Mouse (Mus musculus): ENCODE data around the gene Tmem169. TPM values are rescaled to one million over a fixed set of nuclear protein-coding genes. Genes with fewer than 3 reads are reported as not detected.

Tmem169 gene
- polyA plus RNA-seq, 1 experiment = 0.89 TPM

DNA sequence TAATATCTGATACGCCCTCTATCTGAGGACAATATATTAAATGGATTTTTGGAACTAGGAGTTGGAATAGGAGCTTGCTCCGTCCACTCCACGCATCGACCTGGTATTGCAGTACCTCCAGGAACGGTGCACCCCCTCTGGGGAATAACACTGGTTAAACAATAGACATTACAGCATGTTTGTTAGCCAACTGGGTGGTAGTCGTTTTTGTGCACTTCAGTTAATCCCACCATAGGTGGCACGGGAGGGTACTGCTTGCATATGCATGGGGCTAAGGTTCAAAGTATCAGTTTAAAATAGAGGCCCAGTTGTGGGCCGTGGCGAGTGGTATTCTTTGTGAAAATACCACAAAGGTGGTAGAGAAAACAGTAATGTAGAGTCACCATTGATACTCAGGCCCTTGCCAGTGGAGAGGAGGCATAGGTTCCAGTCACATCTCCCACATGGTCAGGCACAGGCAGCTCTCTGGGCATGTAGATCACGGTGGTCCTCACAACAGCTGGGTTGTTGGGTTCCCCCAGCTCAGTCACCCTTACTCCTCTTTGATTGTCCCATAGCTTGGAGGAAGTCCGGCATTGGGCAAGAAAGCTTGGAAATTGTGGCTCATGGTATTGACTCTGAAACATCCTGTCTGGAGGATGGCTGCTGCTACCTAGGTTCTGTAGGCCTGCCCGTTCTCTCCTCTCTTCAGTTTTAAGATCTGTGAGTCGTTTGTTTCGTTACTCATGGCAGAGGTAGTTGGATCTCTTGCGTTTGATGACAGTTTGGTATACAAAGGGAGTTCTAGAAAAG lies 28.9 kb upstream of the Tmem169 start:
- Histone ChIP-seq H3K4me1 (replicated peaks; ENCODE audit: control insufficient read depth, insufficient read depth, low read length) (peaks cover 9% of the 10 kb centered on the region), H3K27me3 (ENCODE audit: control insufficient read depth, insufficient read depth, low read length) (no peaks in the 10 kb centered on the region), H3K36me3 (ENCODE audit: control insufficient read depth, insufficient read depth, low read length) (no peaks in the 10 kb centered on the region), H3K27ac (ENCODE audit: control insufficient read depth, insufficient read depth, low read length) (peak overlapping the region; percentile 4; the same call in 1 of the 2 replicates), H3K4me3 (ENCODE audit: control insufficient read depth, insufficient read depth, low read length) (peak overlapping the region; percentile 59)
- DNase-seq = peak; percentile 30
- WGBS = 20% methylated on average over 15 of the region's 15 CpGs
- TF ChIP-seq CTCF (IDR thresholded peaks at IDR 0.05; ENCODE audit: borderline replicate concordance, control insufficient read depth, extremely low read depth, insufficient read depth, low read length, poor library complexity) (no peak), POLR2A (IDR thresholded peaks at IDR 0.05; ENCODE audit: control insufficient read depth, extremely low read depth, insufficient read depth, low read length, poor library complexity) (no peak)

- TF ChIP-seq POLR2A (IDR thresholded peaks at IDR 0.05; ENCODE audit: control insufficient read depth, extremely low read depth, insufficient read depth, low read length, poor library complexity) = no peak
- no peak for TF ChIP-seq CTCF (IDR thresholded peaks at IDR 0.05; ENCODE audit: borderline replicate concordance, control insufficient read depth, extremely low read depth, insufficient read depth, low read length, poor library complexity)
- peaks cover 9% of the 10 kb centered on the region for H3K4me1 ChIP-seq (replicated peaks; ENCODE audit: control insufficient read depth, insufficient read depth, low read length)
- DNase-seq = no peak
- no peaks in the 10 kb centered on the region for H3K36me3 ChIP-seq (ENCODE audit: control insufficient read depth, insufficient read depth, low read length)
- WGBS = 79% methylated on average over 11 of the region's 11 CpGs
- no peaks in the 10 kb centered on the region for H3K27me3 ChIP-seq (ENCODE audit: control insufficient read depth, insufficient read depth, low read length)
- H3K4me3 ChIP-seq (ENCODE audit: control insufficient read depth, insufficient read depth, low read length) = no peak overlapping the region
- H3K27ac ChIP-seq (ENCODE audit: control insufficient read depth, insufficient read depth, low read length) = peak overlapping the region; percentile 31; the same call in 1 of the 2 replicates
Observed at GRCm38 (mm10) chr1:72255854-72256175, 28.4 kb upstream of the Tmem169 start.

DNA sequence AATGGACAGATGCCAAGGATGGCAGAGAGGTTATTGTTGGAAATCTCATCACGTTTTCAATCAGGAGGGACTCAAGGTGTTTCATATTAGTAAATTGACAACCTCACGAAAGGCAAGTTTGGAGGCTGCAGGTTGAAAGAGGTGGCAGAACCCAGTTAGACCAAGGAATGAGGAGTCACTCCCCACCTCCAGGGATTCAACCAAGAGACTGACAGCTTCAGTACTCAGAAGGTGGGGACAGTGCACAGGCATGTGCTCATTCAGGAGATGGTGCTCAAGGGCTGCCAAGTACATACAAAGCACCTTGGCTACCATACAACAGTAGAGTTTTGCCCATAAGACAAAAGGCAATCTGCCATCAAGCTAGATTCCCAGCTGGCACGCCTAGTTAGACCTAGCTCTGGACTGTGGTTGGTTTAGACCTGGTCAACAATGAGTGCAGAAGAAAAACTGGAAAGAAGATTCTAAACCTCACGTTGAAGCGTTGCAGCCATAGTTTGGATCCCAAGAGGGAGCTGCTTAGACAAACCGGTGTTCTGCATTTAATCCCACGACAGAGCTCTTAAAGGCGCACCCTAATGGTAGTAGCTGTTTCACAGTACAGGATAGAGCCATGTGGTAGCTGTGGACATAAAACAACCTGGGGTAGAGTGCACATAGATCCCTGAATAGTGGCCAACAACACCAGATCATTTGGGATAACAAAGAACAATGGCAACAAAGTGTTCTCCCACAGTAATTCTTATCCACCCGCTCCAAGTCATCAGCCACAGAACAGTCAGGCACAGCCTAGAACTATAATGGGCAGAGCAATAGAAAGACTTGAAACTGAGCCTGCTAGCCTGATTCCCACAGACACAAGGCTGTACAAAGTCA lies 27.6 kb upstream of the Tmem169 start:
- no peak for DNase-seq
- TF ChIP-seq CTCF (IDR thresholded peaks at IDR 0.05; ENCODE audit: borderline replicate concordance, control insufficient read depth, extremely low read depth, insufficient read depth, low read length, poor library complexity) (no peak), POLR2A (IDR thresholded peaks at IDR 0.05; ENCODE audit: control insufficient read depth, extremely low read depth, insufficient read depth, low read length, poor library complexity) (no peak)
- Histone ChIP-seq H3K4me3 (ENCODE audit: control insufficient read depth, insufficient read depth, low read length) (no peak overlapping the region), H3K36me3 (ENCODE audit: control insufficient read depth, insufficient read depth, low read length) (no peaks in the 10 kb centered on the region), H3K27me3 (ENCODE audit: control insufficient read depth, insufficient read depth, low read length) (no peaks in the 10 kb centered on the region), H3K4me1 (replicated peaks; ENCODE audit: control insufficient read depth, insufficient read depth, low read length) (peaks cover 9% of the 10 kb centered on the region), H3K27ac (ENCODE audit: control insufficient read depth, insufficient read depth, low read length) (no peak overlapping the region)
- 95% methylated on average over 9 of the region's 9 CpGs for WGBS

DNA sequence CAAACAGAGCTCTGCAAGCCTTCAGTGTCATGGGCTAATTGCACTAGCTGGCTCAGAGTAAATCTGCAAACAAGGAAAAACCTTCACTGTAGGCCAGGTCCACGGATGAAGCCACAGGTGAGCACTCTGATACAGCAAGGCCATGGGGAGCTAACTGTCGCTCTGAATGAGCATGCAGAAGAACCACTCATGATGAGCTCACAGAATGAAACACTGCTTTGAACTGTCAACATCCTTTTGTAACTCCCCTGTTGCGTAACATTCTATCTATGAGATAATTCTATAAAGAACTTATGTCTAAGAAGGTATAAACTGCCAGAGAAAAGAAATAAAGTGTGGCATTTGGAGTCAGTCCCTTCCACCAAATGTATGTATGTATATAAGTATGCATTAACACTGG lies 21.1 kb upstream of the Tmem169 start:
- Histone ChIP-seq H3K36me3 (ENCODE audit: control insufficient read depth, insufficient read depth, low read length) (no peaks in the 10 kb centered on the region), H3K4me3 (ENCODE audit: control insufficient read depth, insufficient read depth, low read length) (no peak overlapping the region), H3K27ac (ENCODE audit: control insufficient read depth, insufficient read depth, low read length) (no peak overlapping the region), H3K4me1 (replicated peaks; ENCODE audit: control insufficient read depth, insufficient read depth, low read length) (no peaks in the 10 kb centered on the region), H3K27me3 (ENCODE audit: control insufficient read depth, insufficient read depth, low read length) (no peaks in the 10 kb centered on the region)
- DNase-seq = no peak
- TF ChIP-seq POLR2A (IDR thresholded peaks at IDR 0.05; ENCODE audit: control insufficient read depth, extremely low read depth, insufficient read depth, low read length, poor library complexity) (no peak), CTCF (IDR thresholded peaks at IDR 0.05; ENCODE audit: borderline replicate concordance, control insufficient read depth, extremely low read depth, insufficient read depth, low read length, poor library complexity) (no peak)
- WGBS = 93% methylated on average over 3 of the region's 3 CpGs

DNA sequence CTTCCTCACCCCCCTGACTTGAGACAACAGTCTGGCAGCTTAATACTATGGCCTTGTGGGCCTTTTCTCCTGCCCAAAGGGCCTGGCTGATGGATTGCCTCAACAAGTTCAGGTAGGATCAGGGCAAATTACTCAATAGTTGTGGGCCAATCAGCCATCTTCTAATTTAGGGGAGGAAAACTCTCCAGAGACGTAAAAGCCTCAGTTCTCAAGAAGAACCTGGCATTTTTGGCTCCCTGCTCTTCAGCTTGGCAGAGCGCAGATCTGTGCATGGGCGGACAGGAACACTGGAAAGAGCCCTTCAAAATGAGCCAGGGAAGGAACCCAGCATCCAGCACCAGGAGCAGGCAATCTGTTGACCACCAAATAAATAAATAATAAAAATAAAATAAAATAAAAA lies 6.1 kb upstream of the Tmem169 start:
- H3K4me1 ChIP-seq (replicated peaks; ENCODE audit: control insufficient read depth, insufficient read depth, low read length) = no peaks in the 10 kb centered on the region
- H3K27me3 ChIP-seq (ENCODE audit: control insufficient read depth, insufficient read depth, low read length) = no peaks in the 10 kb centered on the region
- 98% methylated on average over 3 of the region's 3 CpGs for WGBS
- H3K4me3 ChIP-seq (ENCODE audit: control insufficient read depth, insufficient read depth, low read length) = no peak overlapping the region
- no peaks in the 10 kb centered on the region for H3K36me3 ChIP-seq (ENCODE audit: control insufficient read depth, insufficient read depth, low read length)
- DNase-seq = no peak
- no peak for TF ChIP-seq POLR2A (IDR thresholded peaks at IDR 0.05; ENCODE audit: control insufficient read depth, extremely low read depth, insufficient read depth, low read length, poor library complexity)
- TF ChIP-seq CTCF (IDR thresholded peaks at IDR 0.05; ENCODE audit: borderline replicate concordance, control insufficient read depth, extremely low read depth, insufficient read depth, low read length, poor library complexity) = no peak
- H3K27ac ChIP-seq (ENCODE audit: control insufficient read depth, insufficient read depth, low read length) = no peak overlapping the region

DNA sequence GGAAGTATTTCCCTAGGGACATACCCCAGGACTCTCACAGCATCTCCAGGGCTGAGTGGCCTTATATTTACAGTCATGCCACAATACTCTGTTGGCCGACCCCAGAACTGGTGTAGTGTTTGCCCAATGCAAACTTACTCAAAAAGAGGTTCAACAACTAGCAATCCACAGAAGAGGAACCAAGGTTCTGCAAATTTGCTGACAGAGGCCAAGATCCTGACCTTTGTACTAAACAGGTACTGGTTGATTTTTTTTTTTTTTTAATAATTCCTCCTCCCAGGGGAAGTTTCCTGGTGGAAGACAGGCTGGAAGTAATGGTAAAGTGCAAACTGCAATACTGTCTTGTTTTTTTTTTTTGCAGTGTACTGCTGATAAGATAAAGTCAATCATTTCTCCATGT lies 1.6 kb upstream of the Tmem169 start:
- TF ChIP-seq POLR2A (IDR thresholded peaks at IDR 0.05; ENCODE audit: control insufficient read depth, extremely low read depth, insufficient read depth, low read length, poor library complexity) (no peak), CTCF (IDR thresholded peaks at IDR 0.05; ENCODE audit: borderline replicate concordance, control insufficient read depth, extremely low read depth, insufficient read depth, low read length, poor library complexity) (no peak)
- H3K4me3 ChIP-seq (ENCODE audit: control insufficient read depth, insufficient read depth, low read length) = no peak overlapping the region
- WGBS = 93% methylated on average over 1 of the region's 1 CpGs

More for the DNA sequence above, 1.6 kb upstream of the Tmem169 start:
- no peak for DNase-seq
- Histone ChIP-seq H3K27ac (ENCODE audit: control insufficient read depth, insufficient read depth, low read length) (no peak overlapping the region), H3K4me1 (replicated peaks; ENCODE audit: control insufficient read depth, insufficient read depth, low read length) (peaks cover 3% of the 10 kb centered on the region), H3K27me3 (ENCODE audit: control insufficient read depth, insufficient read depth, low read length) (no peaks in the 10 kb centered on the region), H3K36me3 (ENCODE audit: control insufficient read depth, insufficient read depth, low read length) (no peaks in the 10 kb centered on the region)
